Mouse (Mus musculus): ENCODE measurements around the gene Nthl1. TPM values are rescaled to one million over a fixed set of nuclear protein-coding genes. Genes with fewer than 3 reads are reported as not detected.

Nthl1 gene
- polyA plus RNA-seq, 1 experiment from 2014 or later: 9.6 TPM

- Histone ChIP-seq H3K36me3 (ENCODE audit: control insufficient read depth, insufficient read depth, low read length) (peaks cover 57% of the 10 kb centered on the region), H3K4me3 (ENCODE audit: low read length) (no peak overlapping the region), H3K9ac (ENCODE audit: low read depth, low read length) (no peak overlapping the region), H3K9me3 (ENCODE audit: control insufficient read depth, low read length) (no peaks in the 10 kb centered on the region), H3K27me3 (replicated peaks; ENCODE audit: control insufficient read depth, insufficient read depth, low read length) (no peaks in the 10 kb centered on the region), H3K27ac (ENCODE audit: low read depth, low read length) (no peak overlapping the region), H3K4me1 (ENCODE audit: control insufficient read depth, insufficient read depth, low read depth, low read length) (no peaks in the 10 kb centered on the region), H3K4me2 (ENCODE audit: low read length) (no peak overlapping the region)
- 94% methylated on average over 2 of the region's 2 CpGs for WGBS
- no peak for ATAC-seq
Observed at GRCm38 (mm10) chr17:24610711-24611110, 21.8 kb upstream of the Nthl1 start.

- H3K9me3 ChIP-seq (ENCODE audit: control insufficient read depth, low read length): no peaks in the 10 kb centered on the region
- no peak overlapping the region for H3K4me3 ChIP-seq (ENCODE audit: low read length)
- no peak for ATAC-seq
- H3K4me2 ChIP-seq (ENCODE audit: low read length): no peak overlapping the region
- H3K9ac ChIP-seq (ENCODE audit: low read depth, low read length): no peak overlapping the region
- H3K27me3 ChIP-seq (replicated peaks; ENCODE audit: control insufficient read depth, insufficient read depth, low read length): no peaks in the 10 kb centered on the region
- no peaks in the 10 kb centered on the region for H3K4me1 ChIP-seq (ENCODE audit: control insufficient read depth, insufficient read depth, low read depth, low read length)
- H3K27ac ChIP-seq (ENCODE audit: low read depth, low read length): no peak overlapping the region
- peaks cover 64% of the 10 kb centered on the region for H3K36me3 ChIP-seq (ENCODE audit: control insufficient read depth, insufficient read depth, low read length)
- 85% methylated on average over 14 of the region's 14 CpGs for whole genome bisulfite sequencing
Observed at GRCm38 (mm10) chr17:24617561-24618194, 14.8 kb upstream of the Nthl1 start.

DNA sequence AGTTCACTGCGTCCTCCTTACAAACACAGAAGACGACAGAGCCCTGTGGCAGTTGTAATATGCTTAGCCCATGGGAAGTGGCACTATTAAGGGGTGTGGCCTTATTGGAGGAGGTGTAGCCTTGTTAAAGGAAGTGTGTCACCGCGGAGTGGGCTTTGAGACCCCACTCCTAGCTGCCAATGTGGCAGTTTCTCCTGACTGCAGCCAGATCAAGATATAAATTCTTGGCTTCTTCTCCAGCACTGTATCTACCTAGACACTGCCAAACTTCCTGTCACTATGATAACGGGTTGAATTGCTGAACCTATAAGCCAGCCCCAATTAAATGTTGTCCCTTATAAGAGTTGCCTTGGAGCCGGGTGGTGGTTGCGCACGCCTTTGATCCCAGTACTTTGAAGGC, 7.0 kb upstream of the Nthl1 start:
- Histone ChIP-seq H3K9me3 (ENCODE audit: control insufficient read depth, low read length) (no peaks in the 10 kb centered on the region), H3K9ac (ENCODE audit: low read depth, low read length) (no peak overlapping the region), H3K4me3 (ENCODE audit: low read length) (no peak overlapping the region), H3K27ac (ENCODE audit: low read depth, low read length) (no peak overlapping the region), H3K36me3 (ENCODE audit: control insufficient read depth, insufficient read depth, low read length) (peaks cover 54% of the 10 kb centered on the region), H3K4me2 (ENCODE audit: low read length) (no peak overlapping the region), H3K4me1 (ENCODE audit: control insufficient read depth, insufficient read depth, low read depth, low read length) (no peaks in the 10 kb centered on the region), H3K27me3 (replicated peaks; ENCODE audit: control insufficient read depth, insufficient read depth, low read length) (no peaks in the 10 kb centered on the region)
- 93% methylated on average over 8 of the region's 8 CpGs for WGBS
- no peak for ATAC-seq

DNA sequence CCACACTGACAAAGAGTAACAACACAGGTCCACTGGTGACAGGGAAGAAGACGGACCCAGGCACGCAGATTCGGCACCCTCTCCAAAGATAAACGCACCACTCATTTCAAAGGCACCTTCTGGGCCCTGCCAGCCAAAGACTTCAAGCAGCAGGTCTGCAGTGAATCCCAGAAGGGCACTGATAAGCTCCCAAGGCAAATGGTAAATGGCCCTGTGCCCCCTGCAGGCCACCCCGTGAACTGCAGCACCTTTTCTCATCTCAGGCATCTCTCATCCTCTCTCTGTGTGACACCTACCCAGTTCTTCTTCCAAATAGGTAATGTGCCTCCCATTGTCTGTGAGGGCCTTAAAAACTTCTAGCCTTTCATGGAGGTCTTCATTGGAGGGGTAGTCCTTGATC, 3.8 kb upstream of the Nthl1 start:
- Histone ChIP-seq H3K4me1 (ENCODE audit: control insufficient read depth, insufficient read depth, low read depth, low read length) (peaks cover 11% of the 10 kb centered on the region), H3K4me2 (ENCODE audit: low read length) (no peak overlapping the region), H3K9ac (ENCODE audit: low read depth, low read length) (no peak overlapping the region), H3K27ac (ENCODE audit: low read depth, low read length) (no peak overlapping the region), H3K36me3 (ENCODE audit: control insufficient read depth, insufficient read depth, low read length) (peaks cover 26% of the 10 kb centered on the region), H3K9me3 (ENCODE audit: control insufficient read depth, low read length) (no peaks in the 10 kb centered on the region), H3K27me3 (replicated peaks; ENCODE audit: control insufficient read depth, insufficient read depth, low read length) (no peaks in the 10 kb centered on the region), H3K4me3 (ENCODE audit: low read length) (no peak overlapping the region)
- 50% methylated on average over 5 of the region's 5 CpGs for WGBS
- ATAC-seq: no peak

DNA sequence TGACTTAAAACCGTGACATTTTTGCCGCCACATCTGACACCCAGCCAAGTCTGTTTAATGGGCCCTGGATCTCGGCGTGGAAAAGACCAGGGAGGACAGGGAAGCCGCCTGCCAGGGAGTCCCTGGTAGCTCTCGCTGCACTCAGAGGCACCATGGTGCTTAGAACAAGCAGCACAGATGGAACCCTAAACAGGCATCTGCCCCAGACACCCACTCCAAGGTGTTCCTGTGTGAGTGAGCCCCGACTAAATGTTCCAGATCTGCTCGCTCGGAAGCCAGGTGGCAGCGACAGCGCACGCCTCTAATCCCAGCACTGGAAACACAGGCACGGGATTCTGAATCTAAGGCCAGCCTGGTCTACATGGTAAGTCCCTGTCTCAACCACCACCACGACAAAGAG, 2.4 kb upstream of the Nthl1 start:
- no peak for ATAC-seq
- Histone ChIP-seq H3K9ac (ENCODE audit: low read depth, low read length) (no peak overlapping the region), H3K9me3 (ENCODE audit: control insufficient read depth, low read length) (no peaks in the 10 kb centered on the region), H3K27ac (ENCODE audit: low read depth, low read length) (no peak overlapping the region), H3K4me3 (ENCODE audit: low read length) (no peak overlapping the region), H3K4me2 (ENCODE audit: low read length) (no peak overlapping the region), H3K27me3 (replicated peaks; ENCODE audit: control insufficient read depth, insufficient read depth, low read length) (no peaks in the 10 kb centered on the region), H3K36me3 (ENCODE audit: control insufficient read depth, insufficient read depth, low read length) (peaks cover 19% of the 10 kb centered on the region), H3K4me1 (ENCODE audit: control insufficient read depth, insufficient read depth, low read depth, low read length) (peaks cover 11% of the 10 kb centered on the region)
- WGBS: 87% methylated on average over 14 of the region's 14 CpGs

GRCm38 (mm10) chr17:24632813-24633449, 451 bp downstream of the Nthl1 start:
- ATAC-seq: peak; percentile 44
- Histone ChIP-seq H3K4me1 (ENCODE audit: control insufficient read depth, insufficient read depth, low read depth, low read length) (peaks cover 11% of the 10 kb centered on the region), H3K9me3 (ENCODE audit: control insufficient read depth, low read length) (no peaks in the 10 kb centered on the region), H3K4me3 (ENCODE audit: low read length) (peak overlapping the region; percentile 73), H3K27me3 (replicated peaks; ENCODE audit: control insufficient read depth, insufficient read depth, low read length) (no peaks in the 10 kb centered on the region), H3K36me3 (ENCODE audit: control insufficient read depth, insufficient read depth, low read length) (peaks cover 12% of the 10 kb centered on the region; the same call in 1 of the 2 replicates), H3K4me2 (ENCODE audit: low read length) (peak overlapping the region; percentile 78), H3K27ac (ENCODE audit: low read depth, low read length) (peak overlapping the region; percentile 69), H3K9ac (ENCODE audit: low read depth, low read length) (peak overlapping the region; percentile 81)
- WGBS: 13% methylated on average over 22 of the region's 22 CpGs

DNA sequence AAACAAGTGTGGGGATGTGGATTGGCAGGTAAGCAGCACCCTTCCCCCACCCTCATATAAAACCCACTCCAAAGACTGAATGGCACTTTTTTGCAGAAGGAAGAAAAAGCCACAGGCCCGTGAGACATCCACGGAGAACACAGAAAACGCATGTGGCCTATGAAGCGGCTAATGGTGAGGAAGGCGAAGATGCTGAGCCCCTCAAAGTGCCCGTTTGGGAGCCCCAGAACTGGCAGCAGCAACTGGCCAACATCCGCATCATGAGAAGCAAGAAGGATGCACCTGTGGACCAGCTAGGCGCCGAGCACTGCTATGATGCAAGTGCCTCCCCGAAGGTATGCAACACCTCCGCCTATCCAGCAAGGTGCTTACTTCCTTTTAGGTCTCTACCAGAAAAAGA, 1.4 kb downstream of the Nthl1 start:
- Histone ChIP-seq H3K4me1 (ENCODE audit: control insufficient read depth, insufficient read depth, low read depth, low read length) (peaks cover 11% of the 10 kb centered on the region), H3K4me3 (ENCODE audit: low read length) (no peak overlapping the region), H3K27me3 (replicated peaks; ENCODE audit: control insufficient read depth, insufficient read depth, low read length) (no peaks in the 10 kb centered on the region), H3K4me2 (ENCODE audit: low read length) (no peak overlapping the region), H3K9ac (ENCODE audit: low read depth, low read length) (no peak overlapping the region), H3K9me3 (ENCODE audit: control insufficient read depth, low read length) (no peaks in the 10 kb centered on the region), H3K36me3 (ENCODE audit: control insufficient read depth, insufficient read depth, low read length) (peaks cover 6% of the 10 kb centered on the region), H3K27ac (ENCODE audit: low read depth, low read length) (no peak overlapping the region)
- 93% methylated on average over 11 of the region's 11 CpGs for WGBS
- no peak for ATAC-seq

DNA sequence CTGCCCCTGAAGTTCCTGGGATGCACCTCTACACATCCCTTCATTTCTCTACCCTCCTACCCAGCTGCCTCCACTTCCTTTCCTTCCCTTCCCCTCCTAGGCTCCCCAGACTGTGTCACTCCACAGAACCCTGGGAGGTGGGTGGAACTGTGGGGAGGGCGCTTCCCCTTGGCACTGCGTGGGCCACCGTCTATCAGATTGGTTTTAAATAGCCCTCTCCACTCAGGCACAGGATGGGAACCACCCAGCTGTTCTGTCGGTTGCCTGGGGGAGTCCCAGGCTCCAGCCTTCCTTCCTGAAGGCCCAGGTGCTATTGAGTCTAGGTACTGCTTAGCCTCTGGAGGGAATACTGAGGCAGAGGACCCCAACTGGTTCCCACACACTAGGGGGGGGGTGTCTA, 2.5 kb downstream of the Nthl1 start:
- peaks cover 11% of the 10 kb centered on the region for H3K4me1 ChIP-seq (ENCODE audit: control insufficient read depth, insufficient read depth, low read depth, low read length)
- ATAC-seq: no peak
- no peaks in the 10 kb centered on the region for H3K27me3 ChIP-seq (replicated peaks; ENCODE audit: control insufficient read depth, insufficient read depth, low read length)
- no peak overlapping the region for H3K4me3 ChIP-seq (ENCODE audit: low read length)
- peaks cover under 1% of the 10 kb centered on the region for H3K36me3 ChIP-seq (ENCODE audit: control insufficient read depth, insufficient read depth, low read length)
- H3K27ac ChIP-seq (ENCODE audit: low read depth, low read length): no peak overlapping the region
- H3K9me3 ChIP-seq (ENCODE audit: control insufficient read depth, low read length): no peaks in the 10 kb centered on the region
- WGBS: 88% methylated on average over 4 of the region's 4 CpGs
- no peak overlapping the region for H3K4me2 ChIP-seq (ENCODE audit: low read length)
- no peak overlapping the region for H3K9ac ChIP-seq (ENCODE audit: low read depth, low read length)

GRCm38 (mm10) chr17:24635694-24636093, 3.2 kb downstream of the Nthl1 start:
- no peak for ATAC-seq
- H3K4me1 ChIP-seq (ENCODE audit: control insufficient read depth, insufficient read depth, low read depth, low read length): peaks cover 11% of the 10 kb centered on the region
- no peak overlapping the region for H3K9ac ChIP-seq (ENCODE audit: low read depth, low read length)
- H3K36me3 ChIP-seq (ENCODE audit: control insufficient read depth, insufficient read depth, low read length): no peaks in the 10 kb centered on the region; the same call in 1 of the 2 replicates
- no peaks in the 10 kb centered on the region for H3K27me3 ChIP-seq (replicated peaks; ENCODE audit: control insufficient read depth, insufficient read depth, low read length)
- H3K4me2 ChIP-seq (ENCODE audit: low read length): no peak overlapping the region
- no peaks in the 10 kb centered on the region for H3K9me3 ChIP-seq (ENCODE audit: control insufficient read depth, low read length)
- H3K4me3 ChIP-seq (ENCODE audit: low read length): no peak overlapping the region
- 96% methylated on average over 5 of the region's 5 CpGs for WGBS
- H3K27ac ChIP-seq (ENCODE audit: low read depth, low read length): no peak overlapping the region
